Mouse (Mus musculus) MEL (cell line): ENCODE measurements around the gene Krtap26-1. TPM values are rescaled to one million over a fixed set of nuclear protein-coding genes. Genes with fewer than 3 reads are reported as not detected.

Experiments
- DNase-seq: peaks from one replicate; pipeline ENCODE4 v3.0.0; 2011; ENCODE audit warnings: low read depth, low spot score
- H3K27ac ChIP-seq: 2 replicates; pipeline ENCODE4 v1.5.1; 2012; ENCODE audit warnings: low read depth, mild to moderate bottlenecking, control low read depth, low read length, moderate library complexity; ENCODE audit not compliant: control insufficient read depth
- H3K27me3 ChIP-seq, 2 experiments: fragments of 150-350 bp in 1 of 2; sonication (generic) in 1 of 2; 2 replicates each; pipeline ENCODE4 v1.6.1; 2012; ENCODE audit warnings: low read length in 2 of 2, mild to moderate bottlenecking in 2 of 2, improper control_type of control experiment in 1 of 2, moderate library complexity in 1 of 2; ENCODE audit not compliant: insufficient read depth in 2 of 2, control insufficient read depth in 1 of 2
- H3K36me3 ChIP-seq, 2 experiments: 2 replicates each; pipeline ENCODE4 v1.6.1; 2012 to 2014; ENCODE audit warnings: low read length in 2 of 2, improper control_type of control experiment in 1 of 2, inconsistent platforms in 1 of 2, mild to moderate bottlenecking in 1 of 2; ENCODE audit not compliant: insufficient read depth in 2 of 2, control insufficient read depth in 1 of 2
- H3K4me1 ChIP-seq, 2 experiments: fragments of 150-350 bp in 1 of 2; sonication (generic) in 1 of 2; 2 replicates each; pipeline ENCODE4 v1.6.1; 2012; ENCODE audit warnings: low read length in 2 of 2, improper control_type of control experiment in 1 of 2, mild to moderate bottlenecking in 1 of 2; ENCODE audit not compliant: insufficient read depth in 2 of 2, control insufficient read depth in 1 of 2
- H3K4me3 ChIP-seq, 2 experiments: fragments of 150-350 bp in 1 of 2; sonication (generic) in 1 of 2; 2 replicates each; pipeline ENCODE4 v1.5.1; 2012; ENCODE audit warnings: low read depth in 2 of 2, low read length in 2 of 2, mild to moderate bottlenecking in 2 of 2, moderate library complexity in 2 of 2, control low read depth in 1 of 2, improper control_type of control experiment in 1 of 2; ENCODE audit not compliant: control insufficient read depth in 1 of 2, insufficient read depth in 1 of 2
- H3K79me2 ChIP-seq: 2 replicates; pipeline ENCODE4 v1.6.1; 2012; ENCODE audit warnings: mild to moderate bottlenecking, low read length, moderate library complexity; ENCODE audit not compliant: control insufficient read depth, poor library complexity, insufficient read depth
- H3K9ac ChIP-seq: 2 replicates; pipeline ENCODE4 v1.6.1; 2012; ENCODE audit warnings: low read depth, mild to moderate bottlenecking, control low read depth, low read length, moderate library complexity; ENCODE audit not compliant: control insufficient read depth, poor library complexity, severe bottlenecking
- H3K9me3 ChIP-seq: fragments of 150-350 bp; sonication (generic); replicated peaks from 2 replicates; pipeline ENCODE4 v1.6.1; 2012; ENCODE audit warnings: mild to moderate bottlenecking, low read length, improper control_type of control experiment, moderate library complexity; ENCODE audit not compliant: insufficient read depth
- BHLHE40 ChIP-seq: IDR thresholded peaks from 2 replicates; pipeline ENCODE4 v1.6.1; 2012; ENCODE audit warnings: low read depth, mild to moderate bottlenecking, inconsistent platforms, low read length, improper control_type of control experiment, borderline replicate concordance
- CHD2 ChIP-seq: IDR thresholded peaks from 2 replicates; pipeline ENCODE4 v1.6.1; 2011; ENCODE audit warnings: low read length, improper control_type of control experiment
- CTCF ChIP-seq, 3 experiments: IDR thresholded peaks in 2 of 3; conservative IDR thresholded peaks in 1 of 3; 2 replicates each; pipeline ENCODE4 v1.5.1; 2011 to 2012; ENCODE audit warnings: low read length in 3 of 3, low read depth in 2 of 3, mild to moderate bottlenecking in 2 of 3, improper control_type of control experiment in 1 of 3, inconsistent platforms in 1 of 3, mixed read lengths in 1 of 3, moderate library complexity in 1 of 3; ENCODE audit not compliant: control insufficient read depth in 1 of 3, insufficient read depth in 1 of 3, poor library complexity in 1 of 3, severe bottlenecking in 1 of 3
- GABPA ChIP-seq: IDR thresholded peaks from 2 replicates; pipeline ENCODE4 v1.6.1; 2012; ENCODE audit warnings: low read depth, mild to moderate bottlenecking, inconsistent platforms, low read length, improper control_type of control experiment, moderate library complexity
- GATA1 ChIP-seq: IDR thresholded peaks from 2 replicates; pipeline ENCODE4 v1.6.1; 2011; ENCODE audit warnings: low read depth, low read length, improper control_type of control experiment
- HCFC1 ChIP-seq: IDR thresholded peaks from 2 replicates; pipeline ENCODE4 v1.6.1; 2012; ENCODE audit warnings: low read depth, mild to moderate bottlenecking, inconsistent platforms, low read length, improper control_type of control experiment, moderate library complexity
- JUND ChIP-seq: IDR thresholded peaks from 2 replicates; pipeline ENCODE4 v1.6.1; 2011; ENCODE audit warnings: low read depth, mild to moderate bottlenecking, improper control_type of control experiment, low read length
- MAX ChIP-seq: IDR thresholded peaks from 2 replicates; pipeline ENCODE4 v1.6.1; 2011; ENCODE audit warnings: low read length, improper control_type of control experiment
- MAZ ChIP-seq: IDR thresholded peaks from 2 replicates; pipeline ENCODE4 v1.6.1; 2012; ENCODE audit warnings: low read depth, mild to moderate bottlenecking, inconsistent platforms, low read length, improper control_type of control experiment
- MEF2A ChIP-seq: IDR thresholded peaks from 2 replicates; pipeline ENCODE4 v1.6.1; 2014; ENCODE audit warnings: low read depth, mild to moderate bottlenecking, inconsistent platforms, low read length, improper control_type of control experiment; ENCODE audit not compliant: poor library complexity, insufficient replicate concordance, severe bottlenecking; ENCODE audit errors: extremely low read depth
- MXI1 ChIP-seq: IDR thresholded peaks from 2 replicates; pipeline ENCODE4 v1.6.1; 2011; ENCODE audit warnings: mild to moderate bottlenecking, low read depth, low read length, improper control_type of control experiment
- MYB ChIP-seq: IDR thresholded peaks from 2 replicates; pipeline ENCODE4 v1.6.1; 2011; ENCODE audit warnings: mild to moderate bottlenecking, low read depth, low read length, improper control_type of control experiment
- NRF1 ChIP-seq: IDR thresholded peaks from 2 replicates; pipeline ENCODE4 v1.6.1; 2014; ENCODE audit warnings: low read depth, mild to moderate bottlenecking, inconsistent platforms, low read length, improper control_type of control experiment, moderate library complexity; ENCODE audit not compliant: poor library complexity, insufficient read depth, severe bottlenecking
- POLR2A ChIP-seq, 2 experiments: IDR thresholded peaks; 2 replicates each; pipeline ENCODE4 v1.6.1; 2011 to 2012; ENCODE audit warnings: low read length in 2 of 2, mild to moderate bottlenecking in 2 of 2, control low read depth in 1 of 2, improper control_type of control experiment in 1 of 2, low read depth in 1 of 2, moderate library complexity in 1 of 2; ENCODE audit not compliant: control insufficient read depth in 1 of 2, insufficient read depth in 1 of 2, poor library complexity in 1 of 2
- POLR2AphosphoS2 ChIP-seq: IDR thresholded peaks from 2 replicates; pipeline ENCODE4 v1.6.1; 2011; ENCODE audit warnings: low read length, improper control_type of control experiment
- RCOR1 ChIP-seq: IDR thresholded peaks from 2 replicates; pipeline ENCODE4 v1.6.1; 2012; ENCODE audit warnings: low read depth, mild to moderate bottlenecking, inconsistent platforms, low read length, improper control_type of control experiment
- SMC3 ChIP-seq: IDR thresholded peaks from 2 replicates; pipeline ENCODE4 v1.6.1; 2011; ENCODE audit warnings: low read depth, low read length, improper control_type of control experiment
- TBP ChIP-seq: IDR thresholded peaks from 2 replicates; pipeline ENCODE4 v1.8.0; 2011; ENCODE audit warnings: low read depth, low read length, improper control_type of control experiment
- TCF12 ChIP-seq: IDR thresholded peaks from 2 replicates; pipeline ENCODE4 v1.6.1; 2014; ENCODE audit warnings: low read depth, mild to moderate bottlenecking, inconsistent platforms, low read length, improper control_type of control experiment, moderate library complexity
- UBTF ChIP-seq: IDR thresholded peaks from 2 replicates; pipeline ENCODE4 v1.6.1; 2012; ENCODE audit warnings: low read depth, mild to moderate bottlenecking, inconsistent platforms, low read length, improper control_type of control experiment, moderate library complexity, borderline replicate concordance; ENCODE audit not compliant: insufficient read depth
- USF1 ChIP-seq: IDR thresholded peaks from 2 replicates; pipeline ENCODE4 v1.6.1; 2014; ENCODE audit warnings: low read depth, mild to moderate bottlenecking, inconsistent platforms, low read length, improper control_type of control experiment, moderate library complexity
- USF2 ChIP-seq, 2 experiments: IDR thresholded peaks; 2 replicates each; pipeline ENCODE4 v1.6.1; 2011 to 2012; ENCODE audit warnings: improper control_type of control experiment in 2 of 2, low read length in 2 of 2, borderline replicate concordance in 1 of 2, inconsistent platforms in 1 of 2, low read depth in 1 of 2, mild to moderate bottlenecking in 1 of 2; ENCODE audit not compliant: insufficient read depth in 1 of 2
- ZC3H11A ChIP-seq: IDR thresholded peaks from 2 replicates; pipeline ENCODE4 v1.6.1; 2012; ENCODE audit warnings: low read depth, mild to moderate bottlenecking, inconsistent platforms, low read length, improper control_type of control experiment
- ZKSCAN1 ChIP-seq: IDR thresholded peaks from 2 replicates; pipeline ENCODE4 v1.6.1; 2012; ENCODE audit warnings: low read depth, mild to moderate bottlenecking, inconsistent platforms, low read length, improper control_type of control experiment, moderate library complexity
- ZMIZ1 ChIP-seq: IDR thresholded peaks from 2 replicates; pipeline ENCODE4 v1.6.1; 2012; ENCODE audit warnings: low read depth, mild to moderate bottlenecking, inconsistent platforms, low read length, improper control_type of control experiment, moderate library complexity
- ZNF384 ChIP-seq: IDR thresholded peaks from 2 replicates; pipeline ENCODE4 v1.6.1; 2012; ENCODE audit warnings: low read depth, mild to moderate bottlenecking, inconsistent platforms, low read length, improper control_type of control experiment
- polyA plus RNA-seq, 2 experiments: library from polyadenylated mRNA; stranded (reverse) in 1 of 2; unstranded in 1 of 2; fragments of >175 nt in 1 of 2; fragments of >200 nt in 1 of 2; gene quantifications; 2 replicates each; pipeline versions ENCODE4 v1.2.1 to v1.2.4; 2012; ENCODE audit warnings: low replicate concordance in 2 of 2, low read depth in 1 of 2; ENCODE audit not compliant: insufficient read length in 2 of 2, insufficient read depth in 1 of 2, missing spikeins in 1 of 2
- total RNA-seq: library from RNA; depleted of rRNA; stranded (reverse); fragments of 300-350 nt; gene quantifications from 2 replicates; pipeline ENCODE4 v1.2.3, GENCODE M21; 2012

Krtap26-1 gene
- total and polyA plus RNA-seq, 3 experiments, result not detected

GRCm38 (mm10) chr16:88681282-88681681, 33.7 kb upstream of the Krtap26-1 start:
- Histone ChIP-seq H3K27me3 (no peaks in the 10 kb centered on the region), H3K4me1 (no peaks in the 10 kb centered on the region), H3K36me3 (no peaks in the 10 kb centered on the region), H3K27ac (no peak overlapping the region), H3K4me3 (no peak overlapping the region), H3K9ac (no peak overlapping the region), H3K9me3 (no peaks in the 10 kb centered on the region), H3K79me2 (no peaks in the 10 kb centered on the region)
- TF ChIP-seq MAX, result no peak
- TF ChIP-seq MAZ, result no peak
- TF ChIP-seq POLR2A (IDR thresholded peaks at IDR 0.05; ENCODE audit: control insufficient read depth in 1 of 2, insufficient read depth in 1 of 2, low read depth in 1 of 2, low read length in 2 of 2, poor library complexity in 1 of 2), result no peak
- TF ChIP-seq CTCF (IDR thresholded peaks at IDR 0.05 in 2 of 3, conservative IDR thresholded peaks at IDR 0.05 in 1 of 3; ENCODE audit: control insufficient read depth in 1 of 3, insufficient read depth in 1 of 3, low read depth in 2 of 3, low read length in 3 of 3, poor library complexity in 1 of 3, severe bottlenecking in 1 of 3), result no peak
- no peak for TF ChIP-seq POLR2AphosphoS2
- no peak for TF ChIP-seq SMC3
- no peak for TF ChIP-seq MXI1
- no peak for TF ChIP-seq JUND
- TF ChIP-seq TCF12, result no peak
- TF ChIP-seq RCOR1, result no peak
- TF ChIP-seq NRF1, result no peak
- no peak for TF ChIP-seq HCFC1
- TF ChIP-seq TBP, result no peak
- no peak for TF ChIP-seq CHD2
- TF ChIP-seq USF2 (IDR thresholded peaks at IDR 0.05; ENCODE audit: borderline replicate concordance in 1 of 2, insufficient read depth in 1 of 2, low read depth in 1 of 2, low read length in 2 of 2), result no peak
- no peak for TF ChIP-seq ZMIZ1
- no peak for TF ChIP-seq USF1
- TF ChIP-seq, all 39 proteins: peak for 0
- DNase-seq, result no peak

GRCm38 (mm10) chr16:88679099-88679498, 31.5 kb upstream of the Krtap26-1 start:
- no peak for TF ChIP-seq GATA1
- TF ChIP-seq TCF12, result no peak
- no peak for TF ChIP-seq USF1
- TF ChIP-seq TBP, result no peak
- TF ChIP-seq CHD2, result no peak
- TF ChIP-seq CTCF (IDR thresholded peaks at IDR 0.05 in 2 of 3, conservative IDR thresholded peaks at IDR 0.05 in 1 of 3; ENCODE audit: control insufficient read depth in 1 of 3, insufficient read depth in 1 of 3, low read depth in 2 of 3, low read length in 3 of 3, poor library complexity in 1 of 3, severe bottlenecking in 1 of 3), result no peak
- TF ChIP-seq MEF2A, result no peak
- TF ChIP-seq ZC3H11A, result no peak
- no peak for TF ChIP-seq ZMIZ1
- TF ChIP-seq ZKSCAN1, result no peak
- TF ChIP-seq BHLHE40, result no peak
- TF ChIP-seq MAZ, result no peak
- no peak for TF ChIP-seq JUND
- TF ChIP-seq UBTF, result no peak
- no peak for TF ChIP-seq MYB
- TF ChIP-seq MAX, result no peak
- no peak for TF ChIP-seq ZNF384
- TF ChIP-seq GABPA, result no peak
- no peak for DNase-seq
- H3K27me3 ChIP-seq, result no peaks in the 10 kb centered on the region
- no peaks in the 10 kb centered on the region for H3K4me1 ChIP-seq
- H3K9ac ChIP-seq, result no peak overlapping the region
- H3K79me2 ChIP-seq, result no peaks in the 10 kb centered on the region
- no peaks in the 10 kb centered on the region for H3K9me3 ChIP-seq
- no peaks in the 10 kb centered on the region for H3K36me3 ChIP-seq
- no peak overlapping the region for H3K27ac ChIP-seq
- H3K4me3 ChIP-seq, result no peak overlapping the region
